Mouse (Mus musculus): Measurements from ENCODE around the gene Gm49486.
A peak's percentile ranks its signal among the peaks of the same experiment; 100 is the strongest.
"Not testable (repeated sequence)": the region's sequence is repeated elsewhere in the genome, so short reads cannot be mapped to it uniquely, and the experiment has no call there.

Gm49486 gene

GRCm38 (mm10) chr15:79225780-79226179, 3.4 kb upstream of the Gm49486 start:
- DNase-seq (ENCODE audit: low read depth, low spot score), result not testable (repeated sequence)

DNA sequence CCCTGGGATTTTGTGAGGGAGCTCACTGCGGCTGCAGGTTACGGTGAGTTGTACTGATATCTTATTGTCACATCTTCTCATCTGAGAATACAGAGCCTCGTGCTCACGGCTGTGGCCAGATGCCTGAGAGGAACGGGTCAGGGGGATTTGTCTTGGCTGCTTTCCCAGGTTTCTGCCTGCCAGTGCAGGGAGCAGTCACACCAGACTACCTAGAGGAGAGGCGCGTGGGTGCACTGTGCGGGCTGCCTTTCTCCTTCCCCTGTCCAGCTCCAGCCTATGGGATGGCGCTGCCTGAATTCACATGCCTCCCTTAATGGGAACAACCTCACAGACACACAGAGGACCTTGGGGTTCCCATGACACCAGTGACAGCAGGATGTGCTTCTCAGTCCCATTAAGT, 6.1 kb downstream of the Gm49486 start:
- no peak for DNase-seq (ENCODE audit: low read depth, low spot score)

DNA sequence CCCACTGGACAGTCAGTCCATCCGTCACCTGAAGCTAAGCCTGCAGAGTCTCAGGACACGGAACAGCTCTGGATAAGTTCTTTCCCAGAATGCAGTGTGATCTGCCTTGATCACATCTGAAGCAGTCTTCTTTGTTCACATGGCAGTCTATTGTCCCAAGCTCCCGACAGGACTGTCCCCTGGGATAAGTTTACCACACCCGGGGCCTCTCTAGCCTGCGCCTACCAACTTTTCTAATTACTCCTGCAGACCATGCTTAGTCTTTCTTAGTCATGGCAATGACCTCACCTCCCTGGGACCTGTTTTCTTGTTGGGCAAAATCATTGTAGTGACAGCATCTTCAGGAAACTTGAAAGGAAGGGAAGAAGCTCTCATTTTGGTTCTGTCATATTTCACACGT, 8.8 kb downstream of the Gm49486 start:
- DNase-seq (ENCODE audit: low read depth, low spot score), result no peak

- no peak for DNase-seq (ENCODE audit: low read depth, low spot score)
Observed at GRCm38 (mm10) chr15:79242574-79243233, 13.5 kb downstream of the Gm49486 start.

GRCm38 (mm10) chr15:79243234-79244042, 14.2 kb downstream of the Gm49486 start:
- DNase-seq (ENCODE audit: low read depth, low spot score), result peak; percentile 97

- no peak for DNase-seq (ENCODE audit: low read depth, low spot score)
Observed at GRCm38 (mm10) chr15:79244071-79244893, 15.1 kb downstream of the Gm49486 start.

DNA sequence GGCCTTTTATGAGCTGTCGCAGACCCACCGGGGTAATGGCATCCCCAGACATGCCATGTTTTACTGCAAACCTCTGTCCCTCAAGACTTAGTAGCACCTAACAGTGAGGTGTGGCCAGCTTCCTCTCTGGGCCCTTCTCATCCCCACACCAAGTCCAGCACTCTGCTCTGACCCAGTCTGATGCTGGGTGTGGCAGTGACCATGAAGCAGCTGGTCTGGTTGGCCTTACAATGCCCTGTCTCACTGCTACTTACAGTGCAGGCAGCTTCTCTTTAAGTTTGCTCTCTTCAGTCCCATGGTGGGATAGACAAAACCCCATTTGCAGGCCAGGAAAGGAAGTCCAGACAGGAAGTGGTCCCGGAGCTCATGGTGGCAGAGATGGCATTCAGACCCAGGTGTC, 16.1 kb downstream of the Gm49486 start:
- DNase-seq (ENCODE audit: low read depth, low spot score), result no peak

DNA sequence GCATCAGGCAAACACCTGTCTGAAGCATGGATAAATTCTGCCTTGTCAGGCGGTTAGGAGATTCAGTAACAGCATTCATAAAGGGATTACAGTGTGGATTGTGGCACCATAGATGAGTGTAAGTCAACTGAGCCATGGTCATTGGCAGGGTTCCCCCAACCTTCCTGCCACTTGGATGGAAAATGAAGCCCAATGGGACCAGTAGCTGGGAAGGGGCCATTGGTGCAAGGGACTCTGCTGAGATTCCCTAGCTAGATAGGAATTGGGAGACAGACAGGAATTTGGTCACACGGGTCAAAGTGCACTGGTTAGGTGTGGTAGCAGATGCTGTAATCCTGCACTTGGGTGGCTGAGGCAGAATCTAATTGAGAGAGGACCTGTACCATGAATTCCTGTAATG, 21.0 kb downstream of the Gm49486 start:
- DNase-seq (ENCODE audit: low read depth, low spot score), result no peak

DNA sequence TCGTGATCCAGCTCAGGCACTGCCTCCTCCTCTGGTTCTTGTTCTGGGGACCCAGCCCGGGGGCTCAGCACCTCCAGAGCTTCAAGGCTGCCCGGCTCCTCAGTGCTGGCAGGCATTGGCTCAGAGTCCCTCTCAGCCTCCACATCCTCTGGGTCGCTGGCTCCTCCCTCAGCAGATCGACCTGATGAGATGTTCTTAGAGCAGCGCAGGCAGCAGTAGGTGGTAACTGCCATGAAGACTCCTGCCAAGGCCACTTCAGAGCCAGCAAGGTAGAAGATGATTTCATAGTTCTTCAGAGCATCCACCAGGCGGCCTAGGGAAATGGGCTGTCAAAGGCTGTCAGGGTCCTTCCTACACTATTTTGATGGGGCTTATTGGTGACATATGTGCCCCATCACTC, 22.0 kb downstream of the Gm49486 start:
- no peak for DNase-seq (ENCODE audit: low read depth, low spot score)

DNA sequence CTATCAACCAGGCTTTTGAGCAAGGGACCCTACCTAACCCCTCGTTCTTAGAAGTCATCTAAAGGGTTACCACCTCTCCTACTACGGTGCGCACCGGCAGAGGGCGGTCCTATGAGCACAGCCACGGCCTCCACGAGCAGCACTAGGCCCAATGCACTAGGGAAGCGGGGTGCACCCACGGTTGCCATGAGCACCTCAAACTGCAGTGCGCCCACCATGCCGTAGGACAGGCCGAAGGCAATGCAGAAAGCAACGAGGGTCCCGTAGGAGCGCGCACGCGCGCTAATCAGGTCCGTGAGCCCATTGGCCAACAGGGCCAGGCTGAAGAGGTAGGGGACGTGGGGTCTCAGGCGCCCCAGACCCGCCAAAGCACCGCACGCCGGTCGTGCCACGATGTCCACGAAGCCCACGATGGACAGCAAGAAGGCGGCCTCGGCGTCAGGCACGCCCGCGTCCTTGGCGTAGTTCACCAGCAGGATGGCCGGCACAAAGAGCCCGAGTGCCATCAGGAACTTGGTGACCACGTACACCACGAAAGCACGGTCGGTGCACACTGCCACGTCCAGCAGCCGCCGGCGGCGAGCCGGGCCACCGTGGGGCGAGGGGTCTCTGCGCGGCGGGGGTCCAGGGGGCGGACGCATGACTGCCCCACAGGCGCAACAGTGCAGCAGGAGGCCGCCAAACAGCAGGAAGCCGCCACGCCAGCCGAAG, 22.7 kb downstream of the Gm49486 start:
- DNase-seq (ENCODE audit: low read depth, low spot score), result no peak

GRCm38 (mm10) chr15:79252580-79252979, 23.4 kb downstream of the Gm49486 start:
- no peak for DNase-seq (ENCODE audit: low read depth, low spot score)

GRCm38 (mm10) chr15:79254661-79255060, 25.5 kb downstream of the Gm49486 start, which contains the start of gene Slc16a8:
Gene Slc16a8 (minus strand): TSS chr15:79254761.
- DNase-seq (ENCODE audit: low read depth, low spot score), result no peak

DNA sequence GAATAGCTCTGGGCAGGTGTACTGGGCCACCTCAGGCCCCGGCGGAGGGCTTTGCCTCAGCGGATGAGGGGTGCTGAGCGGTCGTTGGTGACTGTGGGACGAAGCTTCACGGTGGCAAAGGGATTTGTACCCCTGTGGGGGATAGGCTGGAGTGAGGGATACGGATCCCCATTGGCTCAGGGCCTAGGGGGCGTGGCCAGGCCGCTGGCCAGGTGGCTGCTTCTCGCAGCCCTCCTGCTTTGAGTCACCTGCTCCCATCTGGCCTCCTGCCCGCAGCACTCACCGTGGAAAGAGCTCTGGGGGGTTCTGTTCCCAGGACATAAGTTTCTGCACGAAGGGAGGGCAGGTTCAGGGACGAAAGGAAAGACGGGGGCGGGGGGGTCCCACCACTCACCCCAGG, 29.3 kb downstream of the Gm49486 start:
- no peak for DNase-seq (ENCODE audit: low read depth, low spot score)

GRCm38 (mm10) chr15:79261095-79261725, 32.0 kb downstream of the Gm49486 start:
- no peak for DNase-seq (ENCODE audit: low read depth, low spot score)

DNA sequence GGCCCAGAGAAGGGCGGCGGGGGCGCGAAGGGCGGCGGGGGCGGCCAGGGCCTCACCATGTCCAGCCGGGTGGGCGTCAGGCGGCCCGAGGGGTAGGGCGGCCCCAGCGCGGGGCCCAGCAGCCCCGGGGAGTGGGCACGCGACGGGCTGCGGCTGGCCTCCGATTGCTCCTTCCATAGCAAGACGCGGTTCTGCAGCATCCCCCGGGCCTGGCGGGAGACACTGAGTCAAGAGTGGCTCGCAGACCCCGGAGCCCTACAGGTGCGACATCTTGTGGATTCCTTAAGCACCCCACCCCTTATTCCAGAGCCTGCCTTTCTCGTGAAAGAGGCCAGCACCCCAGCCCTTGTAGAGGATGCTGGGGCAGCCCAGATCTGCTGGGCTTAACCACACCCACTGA, 32.6 kb downstream of the Gm49486 start:
- no peak for DNase-seq (ENCODE audit: low read depth, low spot score)

GRCm38 (mm10) chr15:79262375-79262774, 33.2 kb downstream of the Gm49486 start:
- no peak for DNase-seq (ENCODE audit: low read depth, low spot score)

DNA sequence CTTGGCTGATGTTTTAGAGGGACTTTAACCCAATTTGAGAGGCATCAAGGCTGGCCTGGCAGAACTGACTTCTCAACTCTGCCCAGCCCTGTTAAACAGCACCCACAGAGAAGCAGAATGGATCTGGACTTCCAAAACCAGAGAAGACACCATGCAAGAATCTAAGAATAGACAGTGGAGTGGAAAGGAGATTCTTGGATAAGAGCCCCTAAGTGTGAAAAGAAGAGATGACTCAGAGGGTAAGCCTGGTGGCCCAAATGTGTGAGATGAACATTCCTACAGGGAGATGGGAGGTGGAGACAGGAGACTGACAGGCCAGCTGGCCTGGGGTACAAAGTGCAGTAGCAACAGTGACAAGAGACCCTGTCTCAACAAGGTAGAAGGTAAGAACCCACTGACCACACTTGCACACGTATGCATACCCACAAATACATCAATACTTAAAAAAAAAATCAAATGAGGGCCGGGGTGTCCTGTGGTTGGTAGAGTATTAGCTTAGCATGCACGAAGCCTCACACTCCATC, 33.7 kb downstream of the Gm49486 start:
- no peak for DNase-seq (ENCODE audit: low read depth, low spot score)

DNA sequence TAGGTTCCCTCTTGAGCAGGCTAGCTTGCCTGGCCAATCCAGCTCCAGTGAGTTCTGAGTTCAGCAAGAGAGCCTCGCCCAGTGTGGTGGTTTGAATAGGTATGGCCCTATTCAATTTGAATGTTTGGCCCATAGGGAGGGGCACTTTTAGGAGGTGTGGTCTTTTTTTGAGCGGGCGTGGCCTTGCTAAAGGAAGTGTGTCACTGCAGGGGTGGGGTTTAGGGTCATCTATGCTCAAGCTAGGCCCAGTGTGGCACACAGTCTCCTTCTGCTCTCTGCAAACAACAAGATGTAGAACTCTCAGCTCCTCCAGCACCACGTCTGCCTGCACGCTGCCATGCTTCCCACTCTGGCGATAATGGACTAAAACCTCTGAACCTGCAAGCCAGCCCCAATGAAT, 34.5 kb downstream of the Gm49486 start:
- no peak for DNase-seq (ENCODE audit: low read depth, low spot score)

DNA sequence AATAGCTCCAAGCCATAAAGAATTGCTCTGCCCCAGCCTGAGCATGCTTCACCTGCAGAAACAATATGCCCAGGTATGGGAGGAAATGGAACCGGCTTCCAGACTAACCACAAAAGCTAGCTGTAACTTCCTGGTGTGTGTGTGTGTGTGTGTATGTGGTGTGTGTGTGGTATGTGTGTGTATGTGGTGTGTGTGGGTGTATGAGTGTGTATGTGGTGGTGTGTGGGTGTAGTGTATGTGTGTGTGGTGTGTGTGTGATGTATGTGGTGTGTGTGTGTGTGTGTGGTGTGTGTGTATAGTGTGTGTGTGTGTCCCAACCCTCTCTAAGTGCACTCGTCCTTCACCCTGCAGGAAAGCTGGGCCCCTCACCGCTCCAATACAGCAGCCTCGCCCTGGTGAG, 36.2 kb downstream of the Gm49486 start:
- no peak for DNase-seq (ENCODE audit: low read depth, low spot score)

GRCm38 (mm10) chr15:79268521-79268920, 39.3 kb downstream of the Gm49486 start:
- no peak for DNase-seq (ENCODE audit: low read depth, low spot score)
